Mouse (Mus musculus): ENCODE data around the gene Trem3. TPM values are rescaled to one million over a fixed set of nuclear protein-coding genes. Genes with fewer than 3 reads are reported as not detected.

Gene Trem3
- polyA plus RNA-seq, 1 experiment from 2014 or later, result 0.21 TPM

DNA sequence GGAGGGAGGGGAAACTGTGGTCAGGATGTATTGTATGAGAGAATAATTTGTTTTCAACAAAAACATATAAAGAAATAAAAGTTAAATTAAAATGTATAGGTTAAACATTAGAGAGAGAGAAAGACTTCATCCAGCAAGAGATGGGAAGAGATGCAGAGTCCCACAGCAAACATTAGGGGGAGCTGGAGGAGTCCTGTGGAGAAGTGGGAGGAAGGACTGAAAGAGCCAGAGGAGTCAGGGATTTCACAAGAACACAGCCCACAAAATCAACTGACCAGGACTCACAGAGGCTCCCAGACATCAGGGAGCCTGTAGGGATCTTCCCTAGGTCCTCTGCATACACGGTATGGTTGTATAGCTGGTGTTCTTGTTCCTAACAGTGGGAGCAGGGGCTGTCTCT, 39.2 kb downstream of the Trem3 start:
- 57% methylated on average over 1 of the region's 1 CpGs for WGBS
- Histone ChIP-seq H3K4me2 (ENCODE audit: low read depth, low read length) (no peak overlapping the region), H3K9me3 (replicated peaks; ENCODE audit: control insufficient read depth, low read length) (no peaks in the 10 kb centered on the region), H3K27me3 (ENCODE audit: control insufficient read depth, insufficient read depth, low read length) (no peaks in the 10 kb centered on the region), H3K36me3 (replicated peaks; ENCODE audit: control insufficient read depth, insufficient read depth, low read depth, low read length) (no peaks in the 10 kb centered on the region), H3K4me1 (ENCODE audit: control insufficient read depth, insufficient read depth, low read length) (no peaks in the 10 kb centered on the region), H3K9ac (replicated peaks; ENCODE audit: low read length) (no peak overlapping the region), H3K27ac (replicated peaks; ENCODE audit: low read depth, low read length) (no peak overlapping the region), H3K4me3 (ENCODE audit: low read depth, low read length) (no peak overlapping the region)
- no peak for ATAC-seq (replicated peaks; ENCODE audit: insufficient number of reproducible peaks, low FRiP score, low TSS enrichment, low read depth)
- DNase-seq (ENCODE audit: low spot score), result no peak

DNA sequence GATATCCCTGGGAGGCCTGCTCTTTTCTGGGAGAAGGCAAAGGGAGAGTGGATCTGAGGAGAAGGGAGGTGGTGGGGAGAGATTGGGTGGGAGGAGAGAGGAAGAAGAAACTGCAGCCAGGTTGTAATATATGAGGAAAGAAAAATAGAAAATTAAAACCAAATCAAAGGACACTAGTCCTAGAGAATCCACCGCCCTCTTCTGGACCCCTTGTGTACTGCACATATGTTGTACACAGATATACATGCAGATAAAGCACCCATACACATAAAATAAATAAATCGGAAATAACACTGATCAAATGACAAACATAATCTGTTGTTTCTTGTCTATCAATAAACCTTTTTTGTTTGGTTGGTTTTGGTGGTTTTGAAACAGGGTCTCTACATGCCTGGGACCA, 39.7 kb downstream of the Trem3 start:
- DNase-seq (ENCODE audit: low spot score) (no peak), ATAC-seq (replicated peaks; ENCODE audit: insufficient number of reproducible peaks, low FRiP score, low TSS enrichment, low read depth) (no peak)
- no peaks in the 10 kb centered on the region for H3K36me3 ChIP-seq (replicated peaks; ENCODE audit: control insufficient read depth, insufficient read depth, low read depth, low read length)
- no peak overlapping the region for H3K4me2 ChIP-seq (ENCODE audit: low read depth, low read length)
- H3K9ac ChIP-seq (replicated peaks; ENCODE audit: low read length), result no peak overlapping the region
- WGBS, result 59% methylated on average over 2 of the region's 2 CpGs
- no peak overlapping the region for H3K4me3 ChIP-seq (ENCODE audit: low read depth, low read length)
- no peaks in the 10 kb centered on the region for H3K4me1 ChIP-seq (ENCODE audit: control insufficient read depth, insufficient read depth, low read length)
- H3K27ac ChIP-seq (replicated peaks; ENCODE audit: low read depth, low read length), result no peak overlapping the region
- no peaks in the 10 kb centered on the region for H3K27me3 ChIP-seq (ENCODE audit: control insufficient read depth, insufficient read depth, low read length)
- no peaks in the 10 kb centered on the region for H3K9me3 ChIP-seq (replicated peaks; ENCODE audit: control insufficient read depth, low read length)

GRCm38 (mm10) chr17:48293500-48294194, 46.1 kb downstream of the Trem3 start:
- H3K36me3 ChIP-seq (replicated peaks; ENCODE audit: control insufficient read depth, insufficient read depth, low read depth, low read length), result no peaks in the 10 kb centered on the region
- H3K9me3 ChIP-seq (replicated peaks; ENCODE audit: control insufficient read depth, low read length), result no peaks in the 10 kb centered on the region
- DNase-seq (ENCODE audit: low spot score) (no peak), ATAC-seq (replicated peaks; ENCODE audit: insufficient number of reproducible peaks, low FRiP score, low TSS enrichment, low read depth) (no peak)
- no peak overlapping the region for H3K9ac ChIP-seq (replicated peaks; ENCODE audit: low read length)
- H3K27ac ChIP-seq (replicated peaks; ENCODE audit: low read depth, low read length), result no peak overlapping the region
- no peak overlapping the region for H3K4me2 ChIP-seq (ENCODE audit: low read depth, low read length)
- no peak overlapping the region for H3K4me3 ChIP-seq (ENCODE audit: low read depth, low read length)
- no peaks in the 10 kb centered on the region for H3K4me1 ChIP-seq (ENCODE audit: control insufficient read depth, insufficient read depth, low read length)
- WGBS, result 84% methylated on average over 5 of the region's 5 CpGs
- no peaks in the 10 kb centered on the region for H3K27me3 ChIP-seq (ENCODE audit: control insufficient read depth, insufficient read depth, low read length)

- no peaks in the 10 kb centered on the region for H3K27me3 ChIP-seq (ENCODE audit: control insufficient read depth, insufficient read depth, low read length)
- WGBS, result 37% methylated on average over 3 of the region's 4 CpGs
- no peaks in the 10 kb centered on the region for H3K9me3 ChIP-seq (replicated peaks; ENCODE audit: control insufficient read depth, low read length)
- no peak within 1 kb of the TSS for H3K4me2 ChIP-seq (ENCODE audit: low read depth, low read length)
- no peak for ATAC-seq (replicated peaks; ENCODE audit: insufficient number of reproducible peaks, low FRiP score, low TSS enrichment, low read depth)
- H3K36me3 ChIP-seq (replicated peaks; ENCODE audit: control insufficient read depth, insufficient read depth, low read depth, low read length), result no peaks in the 10 kb centered on the region
- no peak within 1 kb of the TSS for H3K9ac ChIP-seq (replicated peaks; ENCODE audit: low read length)
- no peak within 1 kb of the TSS for H3K27ac ChIP-seq (replicated peaks; ENCODE audit: low read depth, low read length)
- H3K4me3 ChIP-seq (ENCODE audit: low read depth, low read length), result no peak within 1 kb of the TSS
- H3K4me1 ChIP-seq (ENCODE audit: control insufficient read depth, insufficient read depth, low read length), result no peaks in the 10 kb centered on the region
- peak; percentile 47 for DNase-seq (ENCODE audit: low spot score)
Observed at GRCm38 (mm10) chr17:48299203-48299602, 51.6 kb downstream of the Trem3 start, which contains the start of gene Treml2. Gene Treml2, plus strand, starts transcription at chr17:48299498.

DNA sequence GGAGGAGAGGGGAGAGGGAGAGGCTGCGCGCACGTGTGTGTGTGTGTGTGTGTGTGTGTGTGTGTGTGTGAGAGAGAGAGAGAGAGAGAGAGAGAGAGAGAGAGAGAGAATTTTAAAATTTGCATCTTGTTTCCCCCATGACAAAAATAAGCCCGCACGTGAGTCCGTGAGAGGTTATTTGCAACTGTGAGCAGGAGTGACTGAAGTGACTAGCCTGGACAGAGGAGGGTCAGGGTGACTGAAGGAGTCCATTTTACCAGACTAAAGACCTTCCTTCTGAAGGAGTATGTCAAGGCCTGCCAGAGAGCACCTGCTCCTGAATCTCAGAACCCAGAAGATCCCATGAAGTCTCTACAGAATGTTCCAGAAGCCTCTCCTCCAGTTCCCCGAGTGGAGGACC, 52.2 kb downstream of the Trem3 start:
- Histone ChIP-seq H3K27me3 (ENCODE audit: control insufficient read depth, insufficient read depth, low read length) (no peaks in the 10 kb centered on the region), H3K4me1 (ENCODE audit: control insufficient read depth, insufficient read depth, low read length) (no peaks in the 10 kb centered on the region), H3K4me3 (ENCODE audit: low read depth, low read length) (no peak overlapping the region), H3K27ac (replicated peaks; ENCODE audit: low read depth, low read length) (no peak overlapping the region), H3K36me3 (replicated peaks; ENCODE audit: control insufficient read depth, insufficient read depth, low read depth, low read length) (no peaks in the 10 kb centered on the region), H3K9me3 (replicated peaks; ENCODE audit: control insufficient read depth, low read length) (no peaks in the 10 kb centered on the region), H3K9ac (replicated peaks; ENCODE audit: low read length) (no peak overlapping the region), H3K4me2 (ENCODE audit: low read depth, low read length) (no peak overlapping the region)
- 57% methylated on average over 7 of the region's 7 CpGs for WGBS
- DNase-seq (ENCODE audit: low spot score) (no peak), ATAC-seq (replicated peaks; ENCODE audit: insufficient number of reproducible peaks, low FRiP score, low TSS enrichment, low read depth) (no peak)

- H3K4me3 ChIP-seq (ENCODE audit: low read depth, low read length), result no peak overlapping the region
- H3K36me3 ChIP-seq (replicated peaks; ENCODE audit: control insufficient read depth, insufficient read depth, low read depth, low read length), result no peaks in the 10 kb centered on the region
- no peak for ATAC-seq (replicated peaks; ENCODE audit: insufficient number of reproducible peaks, low FRiP score, low TSS enrichment, low read depth)
- H3K4me1 ChIP-seq (ENCODE audit: control insufficient read depth, insufficient read depth, low read length), result no peaks in the 10 kb centered on the region
- H3K27ac ChIP-seq (replicated peaks; ENCODE audit: low read depth, low read length), result no peak overlapping the region
- H3K4me2 ChIP-seq (ENCODE audit: low read depth, low read length), result no peak overlapping the region
- H3K27me3 ChIP-seq (ENCODE audit: control insufficient read depth, insufficient read depth, low read length), result no peaks in the 10 kb centered on the region
- DNase-seq (ENCODE audit: low spot score), result no peak
- 62% methylated on average over 7 of the region's 7 CpGs for WGBS
- no peak overlapping the region for H3K9ac ChIP-seq (replicated peaks; ENCODE audit: low read length)
- H3K9me3 ChIP-seq (replicated peaks; ENCODE audit: control insufficient read depth, low read length), result no peaks in the 10 kb centered on the region
Observed at GRCm38 (mm10) chr17:48300199-48300598, 52.6 kb downstream of the Trem3 start.

DNA sequence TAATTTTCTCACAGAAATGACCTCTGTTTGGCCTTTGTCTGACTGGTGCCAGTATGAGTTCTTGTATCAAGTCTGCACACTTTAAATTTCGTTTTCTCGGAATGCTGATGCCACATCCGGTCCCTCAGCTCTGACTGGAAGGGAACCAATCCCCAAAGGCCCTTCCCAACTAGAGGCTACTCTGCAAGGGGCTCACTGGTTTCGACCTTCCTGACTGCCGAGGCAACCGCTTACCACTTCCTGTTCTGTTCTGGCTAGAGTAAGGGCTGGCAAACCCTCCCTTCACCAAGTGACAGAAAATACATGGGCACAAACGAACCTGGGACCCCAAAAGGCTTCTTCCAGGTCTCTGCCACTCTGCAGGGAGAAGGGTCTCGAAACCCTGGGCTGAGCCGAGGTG, 53.3 kb downstream of the Trem3 start:
- Histone ChIP-seq H3K4me1 (ENCODE audit: control insufficient read depth, insufficient read depth, low read length) (no peaks in the 10 kb centered on the region), H3K4me2 (ENCODE audit: low read depth, low read length) (no peak overlapping the region), H3K27me3 (ENCODE audit: control insufficient read depth, insufficient read depth, low read length) (no peaks in the 10 kb centered on the region), H3K9me3 (replicated peaks; ENCODE audit: control insufficient read depth, low read length) (no peaks in the 10 kb centered on the region), H3K36me3 (replicated peaks; ENCODE audit: control insufficient read depth, insufficient read depth, low read depth, low read length) (no peaks in the 10 kb centered on the region), H3K27ac (replicated peaks; ENCODE audit: low read depth, low read length) (no peak overlapping the region), H3K4me3 (ENCODE audit: low read depth, low read length) (no peak overlapping the region), H3K9ac (replicated peaks; ENCODE audit: low read length) (no peak overlapping the region)
- 77% methylated on average over 9 of the region's 9 CpGs for WGBS
- ATAC-seq (replicated peaks; ENCODE audit: insufficient number of reproducible peaks, low FRiP score, low TSS enrichment, low read depth) (no peak), DNase-seq (ENCODE audit: low spot score) (no peak)

- 89% methylated on average over 5 of the region's 5 CpGs for WGBS
Observed at GRCm38 (mm10) chr17:48301792-48302191, 54.2 kb downstream of the Trem3 start.

More at GRCm38 (mm10) chr17:48301792-48302191, 54.2 kb downstream of the Trem3 start:
- Histone ChIP-seq H3K9ac (replicated peaks; ENCODE audit: low read length) (no peak overlapping the region), H3K27me3 (ENCODE audit: control insufficient read depth, insufficient read depth, low read length) (no peaks in the 10 kb centered on the region), H3K4me2 (ENCODE audit: low read depth, low read length) (no peak overlapping the region), H3K27ac (replicated peaks; ENCODE audit: low read depth, low read length) (no peak overlapping the region), H3K4me3 (ENCODE audit: low read depth, low read length) (no peak overlapping the region), H3K9me3 (replicated peaks; ENCODE audit: control insufficient read depth, low read length) (no peaks in the 10 kb centered on the region), H3K4me1 (ENCODE audit: control insufficient read depth, insufficient read depth, low read length) (no peaks in the 10 kb centered on the region), H3K36me3 (replicated peaks; ENCODE audit: control insufficient read depth, insufficient read depth, low read depth, low read length) (no peaks in the 10 kb centered on the region)
- ATAC-seq (replicated peaks; ENCODE audit: insufficient number of reproducible peaks, low FRiP score, low TSS enrichment, low read depth), result no peak
- no peak for DNase-seq (ENCODE audit: low spot score)

All from embryonic facial prominence, embryonic 11.5 days (tissue).